ENCODE assay signal across 17 mouse cellular contexts in the genomic region with DNA sequence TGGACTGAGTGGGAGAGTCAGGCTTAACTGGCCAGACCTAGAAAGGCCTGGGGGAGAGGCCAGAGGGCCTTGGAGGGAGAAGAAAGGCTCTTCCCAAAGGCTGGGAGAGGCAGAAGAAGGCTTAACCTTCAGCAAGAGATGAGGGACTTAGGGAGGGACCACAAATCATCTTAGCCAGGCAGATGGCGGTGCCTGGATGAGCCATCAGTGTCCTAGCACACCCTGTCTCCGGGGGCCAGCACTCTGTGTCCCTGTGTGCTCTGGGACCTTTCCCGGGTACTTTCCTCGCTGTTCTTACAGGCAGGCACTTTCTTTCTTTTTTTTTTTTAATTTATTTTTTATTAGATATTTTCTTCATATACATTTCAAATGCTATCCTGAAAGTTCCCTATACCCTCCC.
"Had no signal": no experiment of that assay in that cellular context is flagged by ENCODE, and none has a peak within 500 bp of the region (broad histone marks: within the 10 kb centered on the region; RNA-seq: fewer than 3 reads in every experiment).

No protein-coding gene starts in this region.

- DNase-seq: cerebellum, adult 8-10 months; cerebellum, adult 9-10 months; cerebellum, adult 9-11 months; cerebellum, postnatal 10 days; cerebellum, postnatal 14 days; cerebellum, postnatal 25 days; cerebellum, postnatal 36 days; embryo, embryonic 11 days; forebrain, postnatal 0 days; gastrocnemius, adult 2 months; gastrocnemius, postnatal 10 days; gastrocnemius, postnatal 14 days; gastrocnemius, postnatal 25 days; gastrocnemius, postnatal 36 days; heart, adult 11 months; heart, adult 18-20 months; heart, adult 2 months had no signal
